Mouse (Mus musculus): ENCODE data around the gene Mavs. TPM values are rescaled to one million over a fixed set of nuclear protein-coding genes. Genes with fewer than 3 reads are reported as not detected.
A peak's percentile ranks its signal among the peaks of the same experiment; 100 is the strongest.
"Not testable (repeated sequence)": the region's sequence is repeated elsewhere in the genome, so short reads cannot be mapped to it uniquely, and the experiment has no call there.

The Mavs gene
- total RNA-seq, 2 experiments from 2014 or later, result 28.9 to 29.1 TPM

DNA sequence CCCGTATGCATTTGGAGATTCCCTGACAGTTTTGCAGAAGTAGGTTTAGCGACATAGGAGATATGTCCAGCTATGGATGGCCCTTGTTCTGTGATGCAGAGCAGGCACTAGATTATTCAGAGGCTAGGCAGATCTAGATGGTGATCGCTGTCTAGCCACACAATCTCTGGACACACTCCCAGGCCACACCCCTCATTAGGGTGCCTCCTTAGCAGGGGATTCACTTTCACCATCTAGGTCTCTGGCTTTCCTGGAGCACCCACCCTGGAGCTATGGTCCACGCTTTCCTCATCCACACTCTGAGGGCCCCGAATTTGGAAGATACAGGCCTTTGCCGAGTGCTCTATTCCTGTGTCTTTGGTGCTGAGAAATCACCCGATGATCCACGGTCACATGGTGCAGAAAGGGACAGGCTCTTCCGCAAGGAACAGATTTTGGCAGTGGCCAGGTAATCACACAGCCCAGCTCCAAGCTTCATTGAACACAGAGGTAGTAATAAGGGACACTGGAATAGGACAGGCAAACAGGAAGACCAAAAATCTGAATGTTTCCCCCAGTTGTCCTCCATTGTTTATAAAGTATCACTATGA, 22.7 kb upstream of the Mavs start:
- peak; percentile 29 for DNase-seq

DNA sequence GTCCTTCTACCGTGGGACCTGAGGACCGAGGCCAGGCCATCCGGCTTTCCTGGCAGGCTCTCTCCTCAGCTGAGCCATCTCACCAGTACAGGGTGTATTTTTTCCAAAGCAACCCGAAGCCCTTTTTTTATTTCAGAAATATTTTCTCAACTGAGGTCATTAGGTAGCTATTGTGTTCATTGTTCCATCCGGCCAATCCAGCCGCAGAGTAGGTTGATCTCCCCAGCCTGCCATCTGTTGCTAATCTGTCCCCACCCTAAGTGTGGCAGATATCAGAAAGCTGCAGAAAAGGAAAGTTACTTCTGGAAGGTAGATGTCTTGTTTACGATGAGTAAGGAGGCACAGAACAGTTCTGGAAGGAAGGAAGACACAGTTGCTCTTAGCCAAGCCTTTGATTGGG, 20.1 kb upstream of the Mavs start:
- no peak for DNase-seq

DNA sequence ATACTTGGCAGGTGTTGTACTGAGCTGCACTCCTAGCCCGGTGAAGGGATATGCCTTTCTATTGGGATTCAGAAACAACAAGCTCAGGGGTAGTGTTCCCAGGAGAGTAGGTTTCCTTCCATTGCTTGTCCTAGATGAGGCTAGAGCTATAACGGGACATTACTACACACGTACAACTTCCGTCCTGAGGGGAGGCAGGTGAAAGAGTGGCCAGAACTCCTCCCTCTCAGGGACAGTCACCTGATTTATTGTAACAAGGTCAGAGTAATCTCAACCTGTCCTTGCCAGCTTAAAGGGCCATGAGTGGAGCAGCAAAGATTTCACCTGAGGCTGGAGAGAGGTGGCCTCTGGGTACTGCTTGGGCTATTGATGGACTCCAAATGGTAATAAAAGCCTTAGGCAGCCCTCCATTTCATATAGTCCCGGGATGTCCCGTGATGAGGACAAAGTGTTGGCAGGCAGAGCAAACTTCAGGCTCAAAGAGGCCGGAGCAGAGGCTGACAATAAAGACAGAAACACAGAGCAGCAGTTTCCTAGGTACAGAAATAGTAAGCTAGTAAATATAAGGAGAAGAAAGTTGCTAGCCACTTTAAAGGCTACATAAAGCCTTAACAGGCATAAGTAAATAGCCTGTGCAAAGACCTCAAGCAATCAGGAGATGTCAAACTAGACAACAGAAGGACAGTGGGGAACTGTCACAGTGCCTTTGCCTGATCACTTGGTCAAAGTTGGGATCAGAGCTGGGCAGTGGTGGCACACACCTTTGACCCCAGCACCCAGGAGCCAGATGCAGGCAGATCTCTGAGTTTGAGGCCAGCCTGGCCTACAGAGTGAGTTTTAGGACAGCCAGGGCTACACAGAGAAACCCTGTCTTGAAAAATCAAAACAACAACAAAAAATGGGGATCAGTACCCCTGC, 17.7 kb upstream of the Mavs start:
- peak; percentile 54 for DNase-seq

DNA sequence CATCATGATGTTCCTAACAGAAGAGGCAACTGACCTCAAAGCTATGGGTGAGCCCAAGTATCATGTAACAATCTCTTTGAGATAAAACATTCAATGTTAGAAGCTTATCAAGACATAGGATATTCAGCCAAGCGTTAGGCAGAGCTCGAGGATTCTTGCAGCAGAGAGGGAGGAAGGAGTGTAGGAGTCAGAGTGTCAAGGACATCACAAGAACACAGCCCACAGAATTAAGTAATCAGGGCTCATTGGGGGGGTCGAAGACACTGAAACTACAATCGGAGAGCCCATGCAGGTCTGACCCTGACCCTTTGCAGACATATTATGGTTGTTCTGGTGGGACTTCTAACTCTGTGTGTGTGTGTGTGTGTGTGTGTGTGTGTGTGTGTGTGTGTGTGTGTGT, 13.8 kb upstream of the Mavs start:
- no peak for DNase-seq

DNA sequence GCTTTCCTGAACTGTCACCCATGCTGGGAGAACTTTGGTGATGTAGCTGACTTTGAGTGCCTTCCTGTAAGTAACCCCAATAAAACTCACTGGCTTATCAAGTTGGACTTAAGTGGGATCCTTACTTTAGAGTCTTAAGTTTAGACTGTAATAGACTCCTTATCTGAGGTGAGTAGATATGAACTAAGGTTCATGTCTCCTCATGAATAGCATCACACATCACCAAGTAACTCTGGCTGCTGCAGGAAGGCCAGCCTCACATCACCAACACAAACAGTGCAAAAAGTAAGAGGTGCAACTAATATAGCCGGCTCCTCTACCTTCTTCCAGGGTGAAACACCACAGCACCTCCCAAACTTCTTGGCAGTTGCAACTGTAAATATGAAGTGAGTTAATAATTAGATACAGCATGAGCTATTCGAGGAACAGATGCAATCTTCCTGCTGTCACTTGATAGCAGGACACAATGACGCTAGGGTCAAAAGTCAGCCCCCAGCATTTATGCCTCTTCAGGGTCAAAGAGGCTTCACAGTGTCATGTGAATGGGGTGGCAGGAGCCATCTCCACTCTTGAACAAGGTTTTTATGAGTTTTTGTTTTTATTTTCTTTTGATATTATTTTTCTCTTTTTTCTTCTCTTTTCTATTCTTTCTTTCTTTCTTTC, 11.9 kb upstream of the Mavs start:
- no peak for DNase-seq

DNA sequence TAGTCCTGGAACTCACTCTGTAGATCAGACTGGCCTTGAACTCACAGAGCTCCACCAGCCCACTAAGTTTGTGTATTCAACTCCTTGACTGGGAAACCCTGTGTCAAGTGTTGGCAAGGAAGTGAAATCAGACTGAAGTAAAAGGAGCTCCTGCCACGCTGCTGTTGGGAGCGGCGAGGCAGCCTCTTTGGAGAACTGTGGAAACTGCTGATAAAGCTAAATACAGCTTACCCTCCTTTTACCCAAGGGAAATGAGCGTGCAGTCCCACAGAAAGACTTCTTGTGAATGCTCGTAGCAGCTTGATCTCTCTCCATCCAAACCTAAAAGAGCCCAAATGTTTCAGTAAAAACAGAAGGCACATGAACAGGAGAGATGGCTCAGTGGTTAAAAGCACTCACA, 11.3 kb upstream of the Mavs start:
- no peak for DNase-seq

DNA sequence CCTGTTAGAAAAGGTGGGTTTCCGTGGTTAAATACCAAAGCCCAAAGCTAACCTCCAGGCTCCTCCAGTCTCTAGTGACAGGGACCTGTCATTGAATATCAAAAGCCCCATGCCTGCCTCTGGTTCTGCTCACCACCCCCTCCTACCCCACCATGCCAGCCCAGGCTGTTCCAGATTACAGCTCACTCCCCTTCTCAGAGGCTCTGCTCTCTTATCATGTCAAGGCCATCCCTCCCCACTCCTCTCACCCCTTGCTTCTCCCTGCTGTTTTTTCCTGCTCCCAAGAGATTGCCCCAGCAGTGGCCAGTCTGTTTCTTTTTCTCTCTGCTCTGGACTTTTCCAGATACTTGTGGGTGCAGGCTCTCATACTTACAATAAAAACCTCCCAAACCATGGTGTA, 10.3 kb upstream of the Mavs start:
- no peak for DNase-seq

DNA sequence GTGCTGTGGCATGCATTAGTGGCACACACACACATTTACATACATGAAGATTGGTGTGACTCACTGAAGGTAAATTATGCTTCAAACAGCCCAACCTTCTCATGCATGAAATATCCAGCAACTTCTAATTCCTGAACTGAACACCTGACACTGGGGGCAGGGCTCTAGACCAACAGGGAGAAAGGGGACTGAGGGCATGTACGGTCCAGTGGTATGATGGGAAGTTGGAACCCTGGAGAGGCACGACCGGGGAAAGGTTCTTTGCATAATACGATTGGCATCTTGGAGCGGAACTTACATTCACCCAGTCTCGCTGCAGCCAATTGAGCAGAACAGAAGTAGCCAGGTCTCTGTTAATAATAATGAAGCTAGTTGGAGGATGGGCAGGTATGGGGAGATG, 8.7 kb upstream of the Mavs start:
- DNase-seq, result no peak

DNA sequence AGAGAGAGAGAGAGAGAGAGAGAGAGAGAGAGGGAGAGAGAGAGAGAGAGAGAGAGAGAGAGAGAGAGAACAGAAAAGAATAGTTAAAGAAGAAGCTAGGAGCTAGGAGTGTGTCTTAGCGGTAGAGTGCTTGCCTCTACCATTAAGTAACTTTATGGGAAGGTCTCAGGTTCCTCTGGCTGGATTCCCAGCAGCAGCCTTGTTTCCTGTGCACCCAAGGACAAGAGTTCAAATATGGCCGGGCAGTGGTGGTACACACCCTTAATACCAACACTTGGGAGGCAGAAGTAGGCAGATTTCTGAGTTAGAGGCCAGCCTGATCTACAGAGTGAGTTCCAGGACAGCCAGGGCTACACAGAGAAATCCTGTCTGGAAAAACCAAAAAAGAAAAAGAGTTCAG, 7.2 kb upstream of the Mavs start:
- DNase-seq, result not testable (repeated sequence)

DNA sequence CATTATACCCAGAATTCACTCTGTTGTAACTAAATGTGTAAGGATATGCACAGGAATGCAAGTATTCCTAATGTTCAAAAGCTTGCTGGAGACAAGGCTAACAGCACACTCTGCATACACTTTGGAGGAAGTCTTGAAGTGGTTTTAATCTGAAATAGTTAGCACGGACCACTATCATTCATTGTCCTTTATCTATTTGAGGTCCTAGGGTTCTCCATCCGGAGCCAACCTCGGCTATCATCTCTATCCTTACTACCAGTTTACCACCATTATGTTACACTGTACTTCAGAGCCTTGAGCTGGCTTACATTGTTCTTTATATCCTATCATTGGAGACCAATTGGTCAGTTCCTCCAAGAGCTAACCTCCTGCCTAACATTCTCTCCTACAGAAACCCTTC, 6.6 kb upstream of the Mavs start:
- DNase-seq, result no peak

DNA sequence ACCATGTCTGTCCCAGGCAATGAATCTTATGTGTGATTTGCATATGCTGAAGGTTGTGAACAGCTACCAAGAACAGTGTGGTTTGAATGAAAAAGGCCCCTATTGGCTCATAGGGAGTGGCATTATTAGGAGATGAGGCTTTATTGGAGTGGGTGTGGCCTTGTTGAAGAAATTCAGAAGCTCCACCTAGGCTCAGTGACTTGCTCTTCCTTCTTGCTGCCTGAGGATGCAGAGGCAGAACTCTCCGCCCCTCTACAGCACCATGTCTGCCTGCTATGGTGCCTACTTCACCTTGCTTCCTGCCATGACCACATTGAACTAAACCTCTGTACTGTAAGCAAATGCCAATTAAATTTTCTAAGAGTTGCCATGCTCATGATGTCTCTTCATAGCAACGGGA, 1.3 kb upstream of the Mavs start:
- DNase-seq, result no peak

DNA sequence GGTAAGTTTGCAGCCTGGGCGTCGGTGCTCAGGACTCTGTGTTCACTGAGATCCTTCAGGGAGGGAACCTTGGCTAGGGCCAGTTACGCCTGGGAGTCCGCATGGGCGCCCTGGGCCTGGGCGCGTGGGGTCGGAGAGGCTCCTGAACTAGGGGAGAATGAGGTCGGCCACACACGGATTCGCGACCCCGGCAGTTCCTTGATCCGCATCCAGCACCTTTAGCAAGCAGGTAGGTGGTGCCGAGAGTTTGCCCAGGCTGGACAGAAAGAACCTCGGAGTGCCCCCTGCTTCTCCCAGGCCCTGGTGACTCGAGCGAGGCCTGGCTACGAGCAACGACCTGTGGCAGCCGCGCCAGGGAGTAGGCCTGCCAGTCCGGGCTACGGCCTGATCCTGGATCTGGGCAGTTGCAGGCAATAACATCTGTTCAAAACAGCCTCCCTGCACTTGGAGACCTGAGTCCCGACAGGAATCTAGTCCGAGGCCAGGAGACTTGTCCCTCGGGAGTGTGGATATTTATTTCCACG, 326 bp downstream of the Mavs start:
- peak; percentile 44 for DNase-seq

DNA sequence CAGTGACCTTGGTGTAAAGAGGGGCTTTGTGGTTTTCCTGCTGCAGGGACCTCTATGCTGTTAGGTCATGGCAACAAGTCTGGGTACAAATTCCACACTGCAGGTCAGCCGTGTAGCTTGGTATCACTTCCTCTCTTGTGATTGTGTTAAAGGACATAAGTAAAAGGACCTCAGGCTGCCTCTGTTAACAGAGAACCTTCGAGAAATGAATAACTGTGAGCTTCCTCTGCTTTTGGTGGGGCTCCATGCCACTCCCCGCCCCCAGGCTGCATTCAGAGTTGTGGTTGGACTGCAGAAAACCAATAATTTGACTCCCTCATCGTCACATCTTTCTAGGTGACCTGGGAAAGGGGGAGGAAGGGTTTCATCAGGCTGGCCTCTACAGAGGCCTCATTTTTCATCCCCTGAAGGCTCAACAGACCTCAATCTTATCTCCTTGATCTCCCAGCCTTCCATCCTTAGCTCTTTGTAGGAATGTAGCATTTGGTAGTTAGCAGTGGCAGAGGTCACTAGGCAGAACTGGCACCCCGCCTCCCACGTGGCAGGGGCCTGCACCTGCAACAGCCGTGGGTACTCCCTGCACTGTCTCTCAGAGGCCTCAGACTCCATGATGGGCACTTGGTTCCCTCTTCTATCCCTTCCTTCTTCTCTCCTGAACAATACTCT, 1.2 kb downstream of the Mavs start:
- DNase-seq, result no peak

DNA sequence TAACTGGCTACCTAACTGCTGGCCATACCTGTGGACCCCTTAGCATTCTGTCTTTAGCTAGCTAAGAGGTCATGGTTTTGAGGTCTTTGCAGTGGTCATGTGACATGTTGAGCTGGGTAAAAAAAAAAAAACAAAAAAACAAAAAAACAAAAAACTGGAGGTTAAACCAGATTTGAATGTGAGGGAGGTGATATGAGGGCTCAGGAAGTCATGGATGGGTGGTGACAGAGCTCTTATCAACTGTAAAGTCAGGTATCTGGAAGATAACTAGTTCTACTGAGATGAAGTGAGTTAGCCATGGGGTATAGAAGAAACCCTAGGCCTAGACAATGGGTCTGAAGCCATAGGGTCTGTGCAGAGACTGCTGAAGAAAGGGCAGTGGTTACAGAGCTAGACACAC, 8.3 kb downstream of the Mavs start:
- DNase-seq, result no peak

DNA sequence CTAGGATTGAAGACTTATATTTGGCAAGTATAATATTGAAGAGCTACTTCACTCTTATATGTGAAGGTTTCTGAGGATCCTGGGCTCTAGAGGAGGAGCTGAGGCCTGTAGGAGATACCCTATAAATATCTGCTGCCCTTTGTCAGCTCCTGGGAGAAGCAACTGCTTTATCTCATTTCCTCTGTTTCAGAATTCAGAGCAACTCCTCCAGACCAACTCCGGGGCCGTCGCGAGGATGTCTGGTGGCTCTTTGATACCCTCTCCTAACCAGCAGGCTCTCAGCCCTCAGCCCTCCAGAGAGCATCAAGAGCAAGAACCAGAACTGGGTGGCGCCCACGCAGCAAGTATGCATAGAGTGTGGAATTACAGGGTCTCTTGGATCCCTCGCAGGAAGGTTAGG, 9.1 kb downstream of the Mavs start:
- no peak for DNase-seq

DNA sequence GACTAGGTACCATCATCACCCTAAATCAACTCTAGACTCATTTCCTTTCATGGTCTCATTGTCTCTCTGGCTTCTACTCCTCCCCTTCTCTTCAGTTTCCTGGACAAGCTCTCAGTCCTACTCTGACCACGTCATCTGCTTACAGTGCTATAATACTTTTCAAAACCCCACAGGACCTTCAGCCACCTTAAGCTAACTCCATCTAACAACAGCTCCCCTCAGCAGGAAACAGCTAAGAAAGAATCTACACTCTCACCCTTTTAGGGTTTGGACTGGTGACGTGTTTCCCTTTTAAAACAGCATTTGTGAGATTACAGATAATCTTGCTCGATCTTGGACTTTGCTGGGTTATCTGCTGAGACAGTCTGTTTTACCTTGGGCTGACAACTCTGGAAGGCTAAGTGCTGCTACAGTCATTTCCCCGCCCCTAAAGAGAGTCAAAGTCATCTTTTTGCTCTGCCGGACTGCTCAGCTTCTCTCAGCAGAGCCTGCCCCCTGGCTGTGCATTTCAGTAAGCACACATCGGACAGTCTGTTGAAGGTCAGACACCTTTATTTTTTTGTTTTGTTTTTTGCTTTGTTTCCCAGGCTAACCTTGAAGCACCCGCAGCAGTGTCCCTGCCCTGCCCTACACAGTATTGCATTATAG, 19.9 kb downstream of the Mavs start:
- peak; percentile 80 for DNase-seq

DNA sequence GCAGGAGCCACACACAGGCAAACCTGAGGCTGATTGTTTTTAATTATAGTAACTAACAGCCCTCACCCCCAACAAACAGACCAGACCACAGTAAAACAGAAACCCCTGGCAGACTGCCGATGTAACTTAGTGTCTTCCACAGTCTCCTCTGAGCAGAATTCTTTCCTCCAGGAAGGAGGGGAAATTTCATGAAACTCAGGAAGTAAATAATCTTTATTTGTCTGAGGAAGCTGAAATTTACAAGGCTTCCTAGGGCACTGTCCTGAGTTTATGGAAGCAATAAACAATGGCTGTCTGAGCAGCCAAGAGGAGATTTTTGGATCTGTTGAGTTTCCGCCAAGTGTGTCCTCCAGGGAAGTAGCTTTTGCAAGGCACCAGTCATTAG, 20.5 kb downstream of the Mavs start:
- no peak for DNase-seq

DNA sequence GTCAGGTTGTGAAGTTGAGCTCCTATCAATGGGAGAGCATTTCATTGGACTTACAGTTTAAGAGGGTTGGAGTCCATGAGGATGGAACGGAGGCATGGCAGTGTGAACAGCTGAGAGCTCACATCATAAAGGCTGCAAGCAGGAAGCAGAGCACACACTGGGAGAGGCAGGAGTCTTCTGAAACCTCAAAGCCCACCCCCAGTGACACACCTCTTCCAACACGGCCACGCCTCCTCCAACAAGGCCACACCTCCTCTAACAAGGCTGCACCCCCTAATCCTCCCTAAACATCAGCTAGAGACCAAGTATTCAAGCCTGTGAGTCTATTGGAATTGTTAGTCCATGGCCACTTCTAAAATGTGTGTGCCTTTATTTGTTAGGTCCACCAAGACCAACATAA, 21.9 kb downstream of the Mavs start:
- DNase-seq, result no peak

DNA sequence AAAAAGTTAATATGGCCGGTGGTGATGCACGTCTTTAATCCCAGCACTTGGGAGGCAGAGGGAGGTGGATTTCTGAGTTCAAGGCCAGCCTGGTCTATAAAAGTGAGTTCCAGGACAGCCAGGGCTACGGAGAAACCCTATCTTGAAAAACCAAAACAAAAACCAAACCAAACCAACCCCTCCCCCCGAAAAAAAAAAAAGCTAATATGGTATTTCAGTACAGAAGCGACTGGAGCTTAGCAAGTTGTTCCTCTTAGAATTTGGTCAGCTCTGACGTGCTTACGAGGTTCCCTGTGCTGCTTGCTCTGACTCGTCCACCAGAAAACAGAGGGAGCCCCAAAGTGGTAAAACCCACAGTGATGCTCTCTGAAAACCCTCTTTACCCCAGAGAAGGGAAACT, 24.8 kb downstream of the Mavs start:
- DNase-seq, result no peak

DNA sequence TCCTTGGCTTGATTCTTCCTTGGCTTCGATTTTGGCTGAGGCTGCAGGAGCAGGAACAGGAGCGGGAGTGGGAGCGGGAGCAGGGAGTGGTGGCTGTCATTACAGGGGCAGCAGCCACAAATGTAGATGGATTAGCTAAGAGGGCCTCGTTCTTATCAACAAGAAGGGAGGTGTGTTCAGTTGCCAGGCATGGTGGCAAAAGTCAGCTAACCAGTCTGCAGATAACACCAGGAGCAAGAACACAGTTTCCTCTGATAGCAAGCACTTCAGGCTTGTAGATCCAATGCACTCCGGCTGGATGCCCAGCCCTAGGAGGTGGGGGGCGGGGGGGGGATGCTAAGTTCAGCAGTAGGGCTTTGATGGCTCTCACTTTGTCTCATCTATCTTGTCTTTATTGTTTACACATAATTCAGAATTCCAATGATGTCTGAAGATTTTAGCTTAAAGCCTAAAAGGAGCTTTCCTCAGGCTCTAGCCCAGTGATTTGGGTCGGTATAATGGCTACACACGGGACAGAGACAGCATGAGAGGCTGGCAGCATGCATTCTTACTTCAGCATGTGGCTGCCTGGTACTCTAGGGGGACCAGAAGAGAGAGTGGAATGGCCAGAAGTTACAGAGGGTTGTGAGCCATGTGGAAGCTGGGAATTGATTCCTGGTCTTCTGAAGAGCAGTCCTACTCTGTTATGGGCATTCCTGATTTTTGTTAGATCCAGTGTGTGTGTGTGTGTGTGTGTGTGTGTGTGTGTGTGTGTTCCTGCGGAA, 26.9 kb downstream of the Mavs start:
- no peak for DNase-seq

DNA sequence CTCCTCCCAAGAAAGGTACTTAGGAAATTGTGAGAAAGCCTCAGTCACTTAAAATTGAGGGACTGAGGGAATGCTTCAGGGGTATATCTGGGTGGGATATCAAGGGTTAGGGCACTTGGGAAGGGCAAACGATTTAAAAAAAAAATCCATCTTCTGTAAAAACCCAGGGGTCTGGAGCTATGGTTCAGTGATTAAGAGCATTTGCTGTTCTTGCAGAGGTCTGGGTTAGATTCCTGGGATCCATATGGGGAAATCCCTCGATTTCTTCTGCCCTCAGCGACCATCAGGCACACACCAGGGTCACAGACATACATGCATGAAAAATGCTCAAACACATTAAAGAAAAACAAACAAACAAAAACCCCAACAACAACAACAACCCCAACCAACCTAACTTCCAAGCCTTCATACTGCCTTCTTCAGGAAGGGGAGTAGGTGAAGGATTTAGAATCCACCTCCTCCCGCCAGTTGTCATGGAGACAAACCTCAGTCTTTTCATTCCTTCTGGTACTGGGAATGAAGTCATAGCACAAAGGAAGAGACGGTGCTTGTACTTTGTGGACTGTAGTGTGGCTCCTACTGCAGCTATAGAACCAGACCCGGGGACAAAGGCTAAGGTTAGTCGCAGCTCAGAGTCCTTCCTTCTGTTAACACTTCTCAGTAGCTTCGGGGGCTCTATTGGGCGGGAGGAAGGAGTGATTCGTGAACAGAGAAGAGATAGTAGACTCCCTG, 27.8 kb downstream of the Mavs start:
- no peak for DNase-seq
